Comparison of ENCODE assay signal across 9 mouse cellular contexts in genomic region chr5:115269969-115270368, GRCm38 (mm10). TPM values are rescaled to one million over a fixed set of nuclear protein-coding genes. Genes with fewer than 3 reads are reported as not detected.
DNase-seq lines count a peak whose midpoint lies in the region; ATAC-seq lines count a peak whose summit lies in the region.
"Had no signal": no experiment of that assay in that cellular context is flagged by ENCODE, and none has a peak within 500 bp of the region (broad histone marks: within the 10 kb centered on the region; RNA-seq: fewer than 3 reads in every experiment).

No protein-coding gene starts in this region.

- no peaks in the 10 kb centered on the region for H3K9me3 ChIP-seq in heart, embryonic 16.5 days (replicated peaks; ENCODE audit: control insufficient read depth, low read length)
- H3K9me3 ChIP-seq in embryonic facial prominence, embryonic 12.5 days, result no peaks in the 10 kb centered on the region
- H3K9me3 ChIP-seq in hindbrain, embryonic 15.5 days, result no peaks in the 10 kb centered on the region
- no peaks in the 10 kb centered on the region for H3K9me3 ChIP-seq in midbrain, embryonic 13.5 days

- WGBS in heart, embryonic 16.5 days, result 92% methylated on average over 1 of the region's 1 CpGs
- WGBS in embryonic facial prominence, embryonic 12.5 days, result 80% methylated on average over 1 of the region's 1 CpGs
- 100% methylated on average over 1 of the region's 1 CpGs for WGBS in hindbrain, embryonic 15.5 days
- 100% methylated on average over 1 of the region's 1 CpGs for WGBS in midbrain, embryonic 13.5 days

- peaks cover 61% of the 10 kb centered on the region for H3K4me1 ChIP-seq in heart, embryonic 16.5 days (ENCODE audit: control insufficient read depth, insufficient read depth, low read length)
- H3K4me1 ChIP-seq in embryonic facial prominence, embryonic 12.5 days, result peaks cover 35% of the 10 kb centered on the region
- peaks cover 51% of the 10 kb centered on the region for H3K4me1 ChIP-seq in hindbrain, embryonic 15.5 days (replicated peaks)
- peaks cover 58% of the 10 kb centered on the region for H3K4me1 ChIP-seq in midbrain, embryonic 13.5 days (replicated peaks)

- H3K36me3 ChIP-seq in heart, embryonic 16.5 days (ENCODE audit: control insufficient read depth, insufficient read depth), result 0 out of 2 replicates have a peak, but pooled peaks cover 3% of the 10 kb centered on the region
- H3K36me3 ChIP-seq in embryonic facial prominence, embryonic 12.5 days, result peaks cover 28% of the 10 kb centered on the region
- no peaks in the 10 kb centered on the region for H3K36me3 ChIP-seq in hindbrain, embryonic 15.5 days
- H3K36me3 ChIP-seq in midbrain, embryonic 13.5 days, result peaks cover 17% of the 10 kb centered on the region

- 0 out of 2 replicates have a peak overlapping the region, but pooled peaks have one; percentile 7 for H3K9ac ChIP-seq in heart, embryonic 16.5 days (ENCODE audit: low read length)
- H3K9ac ChIP-seq in embryonic facial prominence, embryonic 12.5 days, result no peak overlapping the region
- H3K9ac ChIP-seq in hindbrain, embryonic 15.5 days, result no peak overlapping the region
- 0 out of 2 replicates have a peak overlapping the region, but pooled peaks have one; percentile 26 for H3K9ac ChIP-seq in midbrain, embryonic 13.5 days (replicated peaks)

- H3K27me3 ChIP-seq in heart, embryonic 16.5 days (ENCODE audit: control insufficient read depth, insufficient read depth, low read length), result no peaks in the 10 kb centered on the region
- H3K27me3 ChIP-seq in embryonic facial prominence, embryonic 12.5 days, result no peaks in the 10 kb centered on the region
- H3K27me3 ChIP-seq in hindbrain, embryonic 15.5 days, result no peaks in the 10 kb centered on the region
- H3K27me3 ChIP-seq in midbrain, embryonic 13.5 days, result no peaks in the 10 kb centered on the region

- ATAC-seq in heart, embryonic 16.5 days (replicated peaks; ENCODE audit: extremely low read depth, insufficient read depth, low FRiP score), result no peak
- ATAC-seq in embryonic facial prominence, embryonic 12.5 days (ENCODE audit: insufficient number of reproducible peaks, insufficient read depth, low FRiP score, low TSS enrichment), result no peak
- ATAC-seq in hindbrain, embryonic 15.5 days (ENCODE audit: low FRiP score, low read depth), result no peak
- ATAC-seq in midbrain, embryonic 13.5 days, result no peak
- no peak for ATAC-seq in CD4-positive, CD25-positive, alpha-beta regulatory T cell, adult 4 months

- peak overlapping the region; percentile 90 for H3K4me2 ChIP-seq in heart, embryonic 16.5 days (ENCODE audit: low read depth, low read length)
- peak overlapping the region; percentile 74 for H3K4me2 ChIP-seq in embryonic facial prominence, embryonic 12.5 days (replicated peaks)
- peak overlapping the region; percentile 66 for H3K4me2 ChIP-seq in hindbrain, embryonic 15.5 days
- peak overlapping the region; percentile 90 for H3K4me2 ChIP-seq in midbrain, embryonic 13.5 days (replicated peaks)

- DNase-seq in heart, adult 11 months, result no peak
- DNase-seq in left cerebral cortex, postnatal 14 days (ENCODE audit: low spot score in 2 of 2), result no peak
- no peak for DNase-seq in frontal cortex, postnatal 36 days (ENCODE audit: low spot score in 2 of 2)
- DNase-seq: thymus, adult 18-20 months had no signal

- no peak overlapping the region for H3K4me3 ChIP-seq in heart, embryonic 16.5 days (ENCODE audit: low read length)
- peak overlapping the region; percentile 100; the same call in 1 of the 2 replicates for H3K4me3 ChIP-seq in embryonic facial prominence, embryonic 12.5 days
- H3K4me3 ChIP-seq in hindbrain, embryonic 15.5 days, result peak overlapping the region; percentile 83; the same call in 1 of the 2 replicates
- H3K4me3 ChIP-seq in midbrain, embryonic 13.5 days (replicated peaks), result peak overlapping the region; percentile 98; the same call in 1 of the 2 replicates

- no peak overlapping the region for H3K27ac ChIP-seq in heart, embryonic 16.5 days (ENCODE audit: low read length)
- no peak overlapping the region for H3K27ac ChIP-seq in embryonic facial prominence, embryonic 12.5 days
- H3K27ac ChIP-seq in hindbrain, embryonic 15.5 days (replicated peaks), result no peak overlapping the region
- no peak overlapping the region for H3K27ac ChIP-seq in midbrain, embryonic 13.5 days

- intact Hi-C loops in left cerebral cortex, postnatal 14 days (cut with DNase I), result no loop called here

RNA-seq across cellular contexts. Expression of gene Rnf10, which starts 2.7 kb away (rescaled TPM):
- polyA plus RNA-seq in heart, embryonic 16.5 days (2015; fragmentation: Nextera tagmentation; extraction: Ambion mirVana), result 126 and 133 TPM in 2 replicates
- 184 and 187 TPM in 2 replicates for polyA plus RNA-seq in embryonic facial prominence, embryonic 12.5 days (2016; fragmentation: Nextera tagmentation; extraction: Ambion mirVana)
- 187 and 218 TPM in 2 replicates for polyA plus RNA-seq in hindbrain, embryonic 15.5 days (2015; fragmentation: Nextera tagmentation; extraction: Ambion mirVana)
- 146 and 160 TPM in 2 replicates for polyA plus RNA-seq in midbrain, embryonic 13.5 days (2015; fragmentation: Nextera tagmentation; extraction: Ambion mirVana)
- 100 to 1,000 TPM; 244 to 283 TPM for total RNA-seq in left cerebral cortex, postnatal 14 days (2021)
- 10 to 100 TPM; 30.5 to 36.5 TPM for polyA plus RNA-seq in CD4-positive, CD25-positive, alpha-beta regulatory T cell, adult 4 months (2017; shearing (Covaris generic))

RNA-seq across cellular contexts. Expression of gene Coq5, which starts 9.5 kb away (rescaled TPM):
- polyA plus RNA-seq in heart, embryonic 16.5 days (2015; fragmentation: Nextera tagmentation; extraction: Ambion mirVana), result 91.0 and 95.7 TPM in 2 replicates
- 45.5 and 46.2 TPM in 2 replicates for polyA plus RNA-seq in embryonic facial prominence, embryonic 12.5 days (2016; fragmentation: Nextera tagmentation; extraction: Ambion mirVana)
- 57.3 and 59.3 TPM in 2 replicates for polyA plus RNA-seq in hindbrain, embryonic 15.5 days (2015; fragmentation: Nextera tagmentation; extraction: Ambion mirVana)
- polyA plus RNA-seq in midbrain, embryonic 13.5 days (2015; fragmentation: Nextera tagmentation; extraction: Ambion mirVana), result 51.8 and 56.8 TPM in 2 replicates
- 10 to 100 TPM; 38.2 to 38.8 TPM for total RNA-seq in left cerebral cortex, postnatal 14 days (2021)
- 10 to 100 TPM; 32.2 to 43.3 TPM for polyA plus RNA-seq in CD4-positive, CD25-positive, alpha-beta regulatory T cell, adult 4 months (2017; shearing (Covaris generic))

RNA-seq across cellular contexts. Expression of gene Dynll1, which starts 30.8 kb away (rescaled TPM):
- polyA plus RNA-seq in heart, embryonic 16.5 days (2015; fragmentation: Nextera tagmentation; extraction: Ambion mirVana), result 1,055 and 1,099 TPM in 2 replicates
- polyA plus RNA-seq in embryonic facial prominence, embryonic 12.5 days (2016; fragmentation: Nextera tagmentation; extraction: Ambion mirVana), result 1,589 and 1,712 TPM in 2 replicates
- 1,255 and 1,318 TPM in 2 replicates for polyA plus RNA-seq in hindbrain, embryonic 15.5 days (2015; fragmentation: Nextera tagmentation; extraction: Ambion mirVana)
- polyA plus RNA-seq in midbrain, embryonic 13.5 days (2015; fragmentation: Nextera tagmentation; extraction: Ambion mirVana), result 1,401 and 1,414 TPM in 2 replicates
- 100 to 1,000 TPM; 770 to 772 TPM for total RNA-seq in left cerebral cortex, postnatal 14 days (2021)
- polyA plus RNA-seq in CD4-positive, CD25-positive, alpha-beta regulatory T cell, adult 4 months (2017; shearing (Covaris generic)), result 100 to 1,000 TPM; 272 to 484 TPM

RNA-seq across cellular contexts. Expression of gene Pop5, which starts 34.3 kb away (rescaled TPM):
- 70.5 and 76.5 TPM in 2 replicates for polyA plus RNA-seq in heart, embryonic 16.5 days (2015; fragmentation: Nextera tagmentation; extraction: Ambion mirVana)
- polyA plus RNA-seq in embryonic facial prominence, embryonic 12.5 days (2016; fragmentation: Nextera tagmentation; extraction: Ambion mirVana), result 82.1 and 93.4 TPM in 2 replicates
- 102 TPM in 2 replicates for polyA plus RNA-seq in hindbrain, embryonic 15.5 days (2015; fragmentation: Nextera tagmentation; extraction: Ambion mirVana)
- polyA plus RNA-seq in midbrain, embryonic 13.5 days (2015; fragmentation: Nextera tagmentation; extraction: Ambion mirVana), result 87.7 and 110 TPM in 2 replicates
- total RNA-seq in left cerebral cortex, postnatal 14 days (2021), result 10 to 100 TPM; 59.5 to 75.8 TPM
- 100 to 1,000 TPM in 1 of 2 experiments, 10 to 100 TPM in 1; 84.0 to 114 TPM for polyA plus RNA-seq in CD4-positive, CD25-positive, alpha-beta regulatory T cell, adult 4 months (2017; shearing (Covaris generic))

RNA-seq across cellular contexts. Expression of gene Srsf9, which starts 57.0 kb away (rescaled TPM):
- 94.3 and 131 TPM in 2 replicates for polyA plus RNA-seq in heart, embryonic 16.5 days (2015; fragmentation: Nextera tagmentation; extraction: Ambion mirVana)
- polyA plus RNA-seq in embryonic facial prominence, embryonic 12.5 days (2016; fragmentation: Nextera tagmentation; extraction: Ambion mirVana), result 418 and 420 TPM in 2 replicates
- polyA plus RNA-seq in hindbrain, embryonic 15.5 days (2015; fragmentation: Nextera tagmentation; extraction: Ambion mirVana), result 142 and 146 TPM in 2 replicates
- 193 and 203 TPM in 2 replicates for polyA plus RNA-seq in midbrain, embryonic 13.5 days (2015; fragmentation: Nextera tagmentation; extraction: Ambion mirVana)
- 10 to 100 TPM; 73.4 to 75.5 TPM for total RNA-seq in left cerebral cortex, postnatal 14 days (2021)
- polyA plus RNA-seq in CD4-positive, CD25-positive, alpha-beta regulatory T cell, adult 4 months (2017; shearing (Covaris generic)), result 10 to 100 TPM; 13.9 to 26.3 TPM

Comparison
In these comparisons a context has a peak if more than half of its experiments do, and no peak if none do; other contexts are left out.
1. H3K9ac ChIP-seq: peak in heart, embryonic 16.5 days (single experiment) and midbrain, embryonic 13.5 days (single experiment); none in embryonic facial prominence, embryonic 12.5 days (single experiment) and hindbrain, embryonic 15.5 days (single experiment).
2. Peak in every context shown above with its lines, with median percentiles within 50 percentile points of each other: H3K4me2 ChIP-seq.